Mouse (Mus musculus): ENCODE data around the gene Hist1h2ad. TPM values are rescaled to one million over a fixed set of nuclear protein-coding genes. Genes with fewer than 3 reads are reported as not detected.
A peak's percentile ranks its signal among the peaks of the same experiment; 100 is the strongest.
"Not testable (repeated sequence)": the region's sequence is repeated elsewhere in the genome, so short reads cannot be mapped to it uniquely, and the experiment has no call there.

The Hist1h2ad gene
- polyA plus RNA-seq, 1 experiment from 2014 or later = 3.0 TPM

GRCm38 (mm10) chr13:23585029-23585441 lies 10.9 kb downstream of the Hist1h2ad start:
- WGBS = under 1% methylated on average over 21 of the region's 21 CpGs

GRCm38 (mm10) chr13:23585442-23586098 lies 11.4 kb downstream of the Hist1h2ad start:
- H3K36me3 ChIP-seq, H3K9me3 ChIP-seq, H3K27me3 ChIP-seq: not testable (repeated sequence)
- peak overlapping the region; percentile 92 for H3K27ac ChIP-seq
- H3K4me3 ChIP-seq = peak overlapping the region; percentile 48
- WGBS = under 1% methylated on average over 28 of the region's 36 CpGs
- H3K4me1 ChIP-seq = peaks cover 37% of the 10 kb centered on the region
- peak overlapping the region; percentile 80 for H3K4me2 ChIP-seq (replicated peaks)
- ATAC-seq (ENCODE audit: low FRiP score, low read depth) = peak; percentile 91
- H3K9ac ChIP-seq = peak overlapping the region; percentile 72

More at GRCm38 (mm10) chr13:23585029-23585441, 10.9 kb downstream of the Hist1h2ad start:
- Histone ChIP-seq H3K27me3 (no peaks in the 10 kb centered on the region), H3K9ac (peak overlapping the region; percentile 72), H3K9me3 (no peaks in the 10 kb centered on the region), H3K4me1 (peaks cover 37% of the 10 kb centered on the region), H3K36me3 (no peaks in the 10 kb centered on the region), H3K27ac (peak overlapping the region; percentile 92), H3K4me3 (peak overlapping the region; percentile 48), H3K4me2 (replicated peaks) (peak overlapping the region; percentile 80)
- ATAC-seq (ENCODE audit: low FRiP score, low read depth) = no peak

- H3K4me2 ChIP-seq (replicated peaks) = peak overlapping the region; percentile 67
- H3K4me3 ChIP-seq = peak overlapping the region; percentile 48
- peak overlapping the region; percentile 94 for H3K27ac ChIP-seq
- peaks cover 32% of the 10 kb centered on the region for H3K4me1 ChIP-seq
- H3K9ac ChIP-seq = peak overlapping the region; percentile 62
- no peaks in the 10 kb centered on the region for H3K27me3 ChIP-seq
- H3K36me3 ChIP-seq = no peaks in the 10 kb centered on the region
- ATAC-seq (ENCODE audit: low FRiP score, low read depth) = no peak
- no peaks in the 10 kb centered on the region for H3K9me3 ChIP-seq
- WGBS = 2% methylated on average over 22 of the region's 22 CpGs
These were observed 12.1 kb downstream of the Hist1h2ad start for GRCm38 (mm10) chr13:23586099-23586939.

GRCm38 (mm10) chr13:23586940-23587225 lies 12.7 kb downstream of the Hist1h2ad start:
- Histone ChIP-seq H3K27me3 (no peaks in the 10 kb centered on the region), H3K9ac (peak overlapping the region; percentile 62), H3K4me2 (replicated peaks) (peak overlapping the region; percentile 67), H3K36me3 (no peaks in the 10 kb centered on the region), H3K27ac (peak overlapping the region; percentile 94), H3K4me1 (peaks cover 31% of the 10 kb centered on the region), H3K4me3 (peak overlapping the region; percentile 38), H3K9me3 (no peaks in the 10 kb centered on the region)
- WGBS = 0% methylated on average over 1 of the region's 1 CpGs
- no peak for ATAC-seq (ENCODE audit: low FRiP score, low read depth)

- Histone ChIP-seq H3K36me3 (no peaks in the 10 kb centered on the region), H3K27ac (no peak overlapping the region), H3K4me3 (no peak overlapping the region), H3K4me1 (peaks cover 13% of the 10 kb centered on the region), H3K4me2 (replicated peaks) (no peak overlapping the region), H3K27me3 (no peaks in the 10 kb centered on the region), H3K9me3 (no peaks in the 10 kb centered on the region), H3K9ac (no peak overlapping the region)
- no peak for ATAC-seq (ENCODE audit: low FRiP score, low read depth)
- 90% methylated on average over 7 of the region's 7 CpGs for WGBS
These were observed 17.0 kb downstream of the Hist1h2ad start for GRCm38 (mm10) chr13:23591206-23591605.

- H3K4me3 ChIP-seq; H3K27ac ChIP-seq; H3K36me3 ChIP-seq; H3K27me3 ChIP-seq; H3K4me1 ChIP-seq; ATAC-seq (ENCODE audit: low FRiP score, low read depth); H3K4me2 ChIP-seq (replicated peaks); H3K9ac ChIP-seq; H3K9me3 ChIP-seq: not testable (repeated sequence)
- WGBS = 80% methylated on average over 7 of the region's 7 CpGs
These were observed 17.7 kb downstream of the Hist1h2ad start for GRCm38 (mm10) chr13:23591886-23592285.

- no peak overlapping the region for H3K9ac ChIP-seq
- no peaks in the 10 kb centered on the region for H3K27me3 ChIP-seq
- H3K4me2 ChIP-seq (replicated peaks) = no peak overlapping the region
- peaks cover 8% of the 10 kb centered on the region for H3K4me1 ChIP-seq
- no peaks in the 10 kb centered on the region for H3K9me3 ChIP-seq
- no peak overlapping the region for H3K4me3 ChIP-seq
- WGBS = 45% methylated on average over 7 of the region's 7 CpGs
- ATAC-seq (ENCODE audit: low FRiP score, low read depth) = no peak
- no peaks in the 10 kb centered on the region for H3K36me3 ChIP-seq
- 0 out of 2 replicates have a peak overlapping the region, but pooled peaks have one; percentile 22 for H3K27ac ChIP-seq
These were observed 18.4 kb downstream of the Hist1h2ad start for GRCm38 (mm10) chr13:23592614-23593013.

GRCm38 (mm10) chr13:23593051-23593770 lies 19.0 kb downstream of the Hist1h2ad start:
- peaks cover 8% of the 10 kb centered on the region for H3K4me1 ChIP-seq
- no peak overlapping the region for H3K4me3 ChIP-seq
- no peaks in the 10 kb centered on the region for H3K36me3 ChIP-seq
- H3K27me3 ChIP-seq = no peaks in the 10 kb centered on the region
- no peaks in the 10 kb centered on the region for H3K9me3 ChIP-seq
- no peak overlapping the region for H3K4me2 ChIP-seq (replicated peaks)
- peak overlapping the region; percentile 73 for H3K27ac ChIP-seq
- WGBS = 69% methylated on average over 5 of the region's 5 CpGs
- ATAC-seq (ENCODE audit: low FRiP score, low read depth) = no peak
- H3K9ac ChIP-seq = no peak overlapping the region

- H3K4me1 ChIP-seq = peaks cover 8% of the 10 kb centered on the region
- H3K4me3 ChIP-seq = no peak overlapping the region
- 86% methylated on average over 2 of the region's 2 CpGs for WGBS
- no peaks in the 10 kb centered on the region for H3K27me3 ChIP-seq
- H3K9ac ChIP-seq = no peak overlapping the region
- H3K36me3 ChIP-seq = no peaks in the 10 kb centered on the region
- H3K9me3 ChIP-seq = no peaks in the 10 kb centered on the region
- H3K4me2 ChIP-seq (replicated peaks) = no peak overlapping the region
- no peak for ATAC-seq (ENCODE audit: low FRiP score, low read depth)
- no peak overlapping the region for H3K27ac ChIP-seq
These were observed 21.0 kb downstream of the Hist1h2ad start for GRCm38 (mm10) chr13:23595185-23595584.

GRCm38 (mm10) chr13:23595622-23596372 lies 21.6 kb downstream of the Hist1h2ad start:
- H3K4me1 ChIP-seq = peaks cover 8% of the 10 kb centered on the region
- H3K27ac ChIP-seq = no peak overlapping the region
- no peaks in the 10 kb centered on the region for H3K9me3 ChIP-seq
- H3K9ac ChIP-seq = no peak overlapping the region
- no peak overlapping the region for H3K4me3 ChIP-seq
- no peaks in the 10 kb centered on the region for H3K36me3 ChIP-seq
- 70% methylated on average over 7 of the region's 7 CpGs for WGBS
- no peak for ATAC-seq (ENCODE audit: low FRiP score, low read depth)
- no peaks in the 10 kb centered on the region for H3K27me3 ChIP-seq
- no peak overlapping the region for H3K4me2 ChIP-seq (replicated peaks)

- no peak overlapping the region for H3K27ac ChIP-seq
- H3K27me3 ChIP-seq = no peaks in the 10 kb centered on the region
- no peak overlapping the region for H3K4me2 ChIP-seq (replicated peaks)
- H3K9ac ChIP-seq = no peak overlapping the region
- H3K4me3 ChIP-seq = no peak overlapping the region
- WGBS = 7% methylated on average over 9 of the region's 9 CpGs
- no peaks in the 10 kb centered on the region for H3K36me3 ChIP-seq
- ATAC-seq (ENCODE audit: low FRiP score, low read depth) = no peak
- H3K9me3 ChIP-seq = no peaks in the 10 kb centered on the region
- peaks cover 4% of the 10 kb centered on the region for H3K4me1 ChIP-seq
These were observed 23.8 kb downstream of the Hist1h2ad start for GRCm38 (mm10) chr13:23597957-23598356.
